Mouse (Mus musculus) G1E (cell line): ENCODE measurements around the gene Slc39a7. TPM values are rescaled to one million over a fixed set of nuclear protein-coding genes. Genes with fewer than 3 reads are reported as not detected.

Source experiments
- ATAC-seq: 2 replicates; pipeline ENCODE4 v1.8.0; 2016; ENCODE audit warnings: mild to moderate bottlenecking; ENCODE audit not compliant: insufficient number of reproducible peaks, poor library complexity, low FRiP score, severe bottlenecking; ENCODE audit errors: extremely low read depth
- DNase-seq: peaks from one replicate; pipeline ENCODE4 v3.0.0; 2012; ENCODE audit warnings: low spot score
- H3K27me3 ChIP-seq: 2 replicates; pipeline ENCODE4 v1.6.1; 2012; ENCODE audit warnings: mild to moderate bottlenecking, low read length, inconsistent platforms; ENCODE audit not compliant: insufficient read depth
- H3K36me3 ChIP-seq: replicated peaks from 2 replicates; pipeline ENCODE3; 2012; ENCODE audit warnings: mild to moderate bottlenecking, inconsistent platforms
- H3K4me1 ChIP-seq: 2 replicates; pipeline ENCODE4 v1.6.1; 2012; ENCODE audit warnings: low read depth, low read length, inconsistent platforms, mixed read lengths; ENCODE audit not compliant: insufficient read depth
- H3K4me3 ChIP-seq: 2 replicates; pipeline ENCODE4 v1.5.1; 2012; ENCODE audit warnings: low read depth, mild to moderate bottlenecking, inconsistent platforms, low read length, moderate library complexity, mixed read lengths
- H3K9me3 ChIP-seq: replicated peaks from 2 replicates; pipeline ENCODE4 v1.6.1; 2012; ENCODE audit warnings: inconsistent platforms
- CTCF ChIP-seq: IDR thresholded peaks from 2 replicates; pipeline ENCODE4 v1.5.1; 2012; ENCODE audit warnings: low read depth, low read length, inconsistent platforms, mixed read lengths
- GATA1 ChIP-seq: IDR thresholded peaks from 2 replicates; pipeline ENCODE4 v1.6.1; 2012; ENCODE audit warnings: borderline replicate concordance, low read length, inconsistent platforms, mixed read lengths
- GATA2 ChIP-seq: IDR thresholded peaks from 2 replicates; pipeline ENCODE4 v1.6.1; 2012; ENCODE audit warnings: low read depth, low read length, inconsistent platforms, borderline replicate concordance
- POLR2AphosphoS5 ChIP-seq: IDR thresholded peaks from 2 replicates; pipeline ENCODE4 v1.6.1; 2012; ENCODE audit warnings: low read depth, low read length, inconsistent platforms; ENCODE audit not compliant: insufficient replicate concordance
- TAL1 ChIP-seq: conservative IDR thresholded peaks from 2 replicates; pipeline ENCODE4 v1.6.1; 2012; ENCODE audit warnings: low read depth, low read length, inconsistent platforms, mixed read lengths
- polyA plus RNA-seq: library from polyadenylated mRNA; stranded (reverse); fragments of >175 nt; gene quantifications from 2 replicates; pipeline ENCODE4 v1.2.3, GENCODE M21; 2012
- total RNA-seq, 2 experiments: library from RNA; stranded (forward) in 1 of 2; stranded (reverse) in 1 of 2; fragments of 200-1000 nt in 1 of 2; fragments of >200 nt in 1 of 2; fragmentation: Nextera tagmentation in 1 of 2; gene quantifications; 2 replicates each; pipeline ENCODE4 v1.2.3; 2014 to 2017

Slc39a7 gene
- total and polyA plus RNA-seq, 3 experiments: 17.5 to 98.1 (median 58.0) TPM

DNA sequence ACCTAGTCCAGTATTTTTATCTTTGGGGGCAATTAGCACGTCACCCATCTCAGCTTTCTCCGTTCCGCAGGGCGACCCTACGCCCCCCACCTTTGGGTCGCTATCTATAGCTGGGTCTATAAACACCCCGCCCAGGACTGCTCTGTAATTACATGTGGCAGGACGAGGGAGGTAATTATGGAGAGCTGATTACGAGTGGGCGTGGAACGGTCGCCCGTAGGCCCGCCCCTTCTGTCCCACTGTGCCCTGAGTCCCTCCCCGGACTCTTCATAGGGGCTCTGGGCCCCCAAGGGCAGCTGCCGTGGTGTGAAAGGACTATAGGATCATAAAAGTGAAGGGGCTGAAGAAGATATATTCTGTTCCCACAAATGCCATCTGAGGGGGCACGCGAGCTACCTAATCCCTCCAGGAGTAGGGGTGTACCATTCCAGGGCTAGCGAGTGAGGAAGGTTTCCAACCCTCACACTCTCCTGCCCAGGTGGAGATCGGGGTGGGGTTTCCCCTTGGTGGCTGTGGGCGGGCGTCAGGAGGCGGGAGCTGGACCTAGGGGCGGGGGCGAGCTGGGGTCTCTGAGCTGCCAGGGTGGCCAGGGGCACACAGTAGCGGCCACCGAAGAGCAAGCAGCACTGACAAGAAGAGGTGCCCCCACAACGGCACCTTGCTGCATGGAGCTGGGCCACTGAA, 7.5 kb upstream of the Slc39a7 start, which contains the start of gene Col11a2:
TSS of gene Col11a2 (plus strand) at position 560 of the 684 bp plus-strand sequence.
- peaks cover 48% of the 10 kb centered on the region for H3K36me3 ChIP-seq

DNA sequence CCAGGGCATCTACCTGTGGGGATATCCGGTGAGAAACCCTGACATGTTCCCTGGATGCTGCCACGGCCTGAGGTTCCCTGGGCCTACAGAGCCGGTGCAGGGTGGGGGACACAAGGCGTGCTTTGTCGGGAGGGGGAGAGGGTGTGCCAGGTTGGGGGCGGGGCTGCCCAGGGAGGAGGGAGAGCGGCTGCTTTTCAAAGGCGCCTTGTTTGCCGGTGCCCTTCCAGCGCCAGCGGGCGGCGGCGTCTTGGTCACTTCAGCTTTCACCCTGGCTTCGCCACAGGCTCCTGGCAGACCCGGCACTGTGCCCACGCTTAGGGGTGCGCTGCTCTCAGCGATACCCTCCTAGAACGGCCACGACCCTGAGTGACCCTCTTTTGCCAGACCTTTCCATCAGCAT, 7.0 kb upstream of the Slc39a7 start:
- Histone ChIP-seq H3K4me3 (no peak overlapping the region), H3K36me3 (peaks cover 54% of the 10 kb centered on the region), H3K4me1 (peaks cover 46% of the 10 kb centered on the region), H3K27me3 (peaks cover 29% of the 10 kb centered on the region), H3K9me3 (no peaks in the 10 kb centered on the region)
- no peak for DNase-seq
- TF ChIP-seq TAL1: no peak
- no peak for TF ChIP-seq GATA2
- no peak for TF ChIP-seq CTCF
- TF ChIP-seq GATA1: no peak
- no peak for TF ChIP-seq POLR2AphosphoS5
- no peak for ATAC-seq

More for the DNA sequence above, 7.5 kb upstream of the Slc39a7 start, which contains the start of gene Col11a2:
- Histone ChIP-seq H3K4me1 (peaks cover 41% of the 10 kb centered on the region), H3K4me3 (no peak within 1 kb of the TSS), H3K27me3 (peaks cover 32% of the 10 kb centered on the region), H3K9me3 (no peaks in the 10 kb centered on the region)
- DNase-seq (no peak), ATAC-seq (no peak)
- no peak for TF ChIP-seq GATA1
- no peak for TF ChIP-seq TAL1
- no peak for TF ChIP-seq GATA2
- TF ChIP-seq CTCF: no peak
- TF ChIP-seq POLR2AphosphoS5: no peak

DNA sequence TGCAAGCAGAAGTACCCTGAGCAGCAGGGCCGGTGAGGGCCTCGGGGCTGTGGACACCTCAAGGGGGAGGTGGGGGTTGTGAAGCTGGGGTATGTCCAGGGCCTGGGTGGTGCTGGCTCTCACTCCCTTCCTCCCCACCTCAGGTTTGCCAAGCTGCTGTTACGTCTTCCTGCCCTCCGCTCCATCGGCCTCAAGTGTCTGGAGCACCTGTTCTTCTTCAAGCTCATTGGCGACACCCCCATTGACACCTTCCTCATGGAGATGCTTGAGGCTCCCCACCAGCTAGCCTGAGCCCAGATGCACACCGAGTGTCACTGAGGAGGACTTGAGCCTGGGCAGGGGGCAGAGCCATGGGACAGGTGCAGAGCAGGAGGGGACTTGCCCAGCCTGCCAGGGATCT, 5.8 kb upstream of the Slc39a7 start:
- no peak for DNase-seq
- H3K9me3 ChIP-seq: no peaks in the 10 kb centered on the region
- no peak for ATAC-seq
- TF ChIP-seq POLR2AphosphoS5: no peak
- no peak for TF ChIP-seq CTCF
- TF ChIP-seq GATA2: no peak
- no peak for TF ChIP-seq TAL1
- TF ChIP-seq GATA1: no peak
- peaks cover 58% of the 10 kb centered on the region for H3K4me1 ChIP-seq
- H3K27me3 ChIP-seq: peaks cover 24% of the 10 kb centered on the region
- H3K4me3 ChIP-seq: no peak overlapping the region
- H3K36me3 ChIP-seq: peaks cover 59% of the 10 kb centered on the region

DNA sequence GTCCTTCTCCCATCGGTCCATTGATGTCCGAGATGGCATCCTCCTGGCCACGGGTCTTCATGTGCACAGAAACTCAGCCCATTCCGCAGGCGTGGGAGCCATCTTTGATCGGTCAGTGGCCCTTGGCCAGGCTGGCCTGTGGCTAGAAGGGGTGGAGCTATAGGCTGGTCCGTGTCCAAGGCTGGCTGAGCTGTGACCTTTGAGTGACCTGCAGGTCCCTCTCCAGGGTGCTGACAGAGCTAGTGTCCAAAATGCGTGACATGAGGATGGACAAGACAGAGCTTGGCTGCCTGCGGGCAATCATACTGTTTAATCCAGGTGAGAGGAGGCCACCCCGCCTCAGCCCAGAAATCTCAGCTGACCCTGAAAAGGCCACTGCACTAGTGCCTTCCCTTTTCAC, 5.2 kb upstream of the Slc39a7 start:
- ATAC-seq (no peak), DNase-seq (no peak)
- Histone ChIP-seq H3K4me3 (no peak overlapping the region), H3K36me3 (peaks cover 59% of the 10 kb centered on the region), H3K9me3 (no peaks in the 10 kb centered on the region), H3K27me3 (peaks cover 18% of the 10 kb centered on the region; the same call in 1 of the 2 replicates), H3K4me1 (peaks cover 59% of the 10 kb centered on the region)
- TF ChIP-seq GATA2 (no peak), TAL1 (no peak), POLR2AphosphoS5 (no peak), GATA1 (no peak), CTCF (no peak)

DNA sequence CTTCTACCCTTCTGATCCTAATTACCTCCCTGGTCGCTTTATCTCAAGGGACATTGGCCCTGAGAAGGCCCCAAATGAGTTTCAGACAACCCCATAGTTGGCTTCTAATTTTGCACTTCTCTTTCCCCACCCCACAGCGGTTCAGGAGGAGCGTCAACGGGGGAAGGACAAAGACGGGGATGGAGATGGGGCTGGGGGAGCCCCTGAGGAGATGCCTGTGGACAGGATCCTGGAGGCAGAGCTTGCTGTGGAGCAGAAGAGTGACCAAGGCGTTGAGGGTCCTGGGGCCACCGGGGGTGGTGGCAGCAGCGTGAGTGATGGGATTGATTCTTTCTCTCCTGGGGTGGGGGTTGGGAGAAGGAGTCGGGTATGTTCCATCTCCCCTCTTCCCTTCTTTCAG, 4.0 kb upstream of the Slc39a7 start:
- TF ChIP-seq GATA2 (no peak), POLR2AphosphoS5 (no peak), CTCF (no peak), GATA1 (no peak), TAL1 (no peak)
- peaks cover 64% of the 10 kb centered on the region for H3K36me3 ChIP-seq
- DNase-seq: no peak
- H3K27me3 ChIP-seq: peaks cover 8% of the 10 kb centered on the region; the same call in 1 of the 2 replicates
- no peak for ATAC-seq
- peaks cover 54% of the 10 kb centered on the region for H3K4me1 ChIP-seq
- no peak overlapping the region for H3K4me3 ChIP-seq
- H3K9me3 ChIP-seq: no peaks in the 10 kb centered on the region

DNA sequence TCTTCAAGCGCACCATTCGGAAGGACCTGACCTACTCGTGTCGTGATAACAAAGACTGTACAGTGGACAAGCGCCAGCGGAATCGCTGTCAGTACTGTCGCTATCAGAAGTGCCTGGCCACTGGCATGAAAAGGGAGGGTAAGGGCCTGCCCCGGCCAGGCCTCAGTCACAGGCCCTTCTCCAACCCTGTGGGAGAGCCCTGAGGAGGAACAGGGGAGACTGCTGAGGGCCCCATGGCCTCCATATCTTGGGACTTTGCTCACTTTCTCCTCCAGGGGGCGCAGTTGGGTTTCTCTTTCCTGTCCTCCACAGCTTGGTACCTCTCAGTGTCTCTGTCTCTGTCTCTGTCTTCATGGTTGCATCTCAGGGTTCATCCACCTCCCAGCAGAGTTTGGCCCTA, 2.6 kb upstream of the Slc39a7 start:
- DNase-seq (peak; percentile 58), ATAC-seq (no peak)
- Histone ChIP-seq H3K4me3 (peak overlapping the region; percentile 15; the same call in 1 of the 2 replicates), H3K9me3 (no peaks in the 10 kb centered on the region), H3K4me1 (peaks cover 64% of the 10 kb centered on the region), H3K27me3 (no peaks in the 10 kb centered on the region), H3K36me3 (peaks cover 78% of the 10 kb centered on the region)
- no peak for TF ChIP-seq POLR2AphosphoS5
- peak; percentile 69 for TF ChIP-seq CTCF
- no peak for TF ChIP-seq TAL1

DNA sequence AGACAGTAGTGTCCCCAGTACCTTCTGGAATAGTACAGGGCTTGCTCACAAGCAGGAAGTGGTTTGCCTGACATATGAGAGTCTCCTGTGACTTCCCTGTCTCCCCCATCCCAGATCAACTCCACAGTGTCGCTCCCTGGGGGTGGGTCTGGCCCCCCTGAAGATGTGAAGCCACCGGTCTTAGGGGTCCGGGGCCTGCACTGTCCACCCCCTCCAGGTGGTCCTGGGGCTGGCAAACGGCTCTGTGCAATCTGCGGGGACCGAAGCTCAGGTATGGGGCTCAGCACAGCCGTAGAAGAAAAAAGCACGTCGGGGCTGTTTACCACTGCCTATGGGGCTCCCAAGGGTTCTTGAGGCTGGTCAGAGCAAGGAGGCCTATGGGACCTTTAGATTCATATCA, 2.0 kb upstream of the Slc39a7 start:
- TF ChIP-seq GATA1 (no peak), POLR2AphosphoS5 (no peak), CTCF (no peak), TAL1 (no peak), GATA2 (no peak)
- DNase-seq (no peak), ATAC-seq (no peak)
- no peaks in the 10 kb centered on the region for H3K9me3 ChIP-seq
- H3K4me3 ChIP-seq: peak overlapping the region; percentile 91
- peaks cover 79% of the 10 kb centered on the region for H3K36me3 ChIP-seq
- H3K4me1 ChIP-seq: peaks cover 64% of the 10 kb centered on the region
- no peaks in the 10 kb centered on the region for H3K27me3 ChIP-seq
